Mouse (Mus musculus): ENCODE data around the gene Tcl1b1.
"Not testable (repeated sequence)": the region's sequence is repeated elsewhere in the genome, so short reads cannot be mapped to it uniquely, and the experiment has no call there.

Gene Tcl1b1

DNA sequence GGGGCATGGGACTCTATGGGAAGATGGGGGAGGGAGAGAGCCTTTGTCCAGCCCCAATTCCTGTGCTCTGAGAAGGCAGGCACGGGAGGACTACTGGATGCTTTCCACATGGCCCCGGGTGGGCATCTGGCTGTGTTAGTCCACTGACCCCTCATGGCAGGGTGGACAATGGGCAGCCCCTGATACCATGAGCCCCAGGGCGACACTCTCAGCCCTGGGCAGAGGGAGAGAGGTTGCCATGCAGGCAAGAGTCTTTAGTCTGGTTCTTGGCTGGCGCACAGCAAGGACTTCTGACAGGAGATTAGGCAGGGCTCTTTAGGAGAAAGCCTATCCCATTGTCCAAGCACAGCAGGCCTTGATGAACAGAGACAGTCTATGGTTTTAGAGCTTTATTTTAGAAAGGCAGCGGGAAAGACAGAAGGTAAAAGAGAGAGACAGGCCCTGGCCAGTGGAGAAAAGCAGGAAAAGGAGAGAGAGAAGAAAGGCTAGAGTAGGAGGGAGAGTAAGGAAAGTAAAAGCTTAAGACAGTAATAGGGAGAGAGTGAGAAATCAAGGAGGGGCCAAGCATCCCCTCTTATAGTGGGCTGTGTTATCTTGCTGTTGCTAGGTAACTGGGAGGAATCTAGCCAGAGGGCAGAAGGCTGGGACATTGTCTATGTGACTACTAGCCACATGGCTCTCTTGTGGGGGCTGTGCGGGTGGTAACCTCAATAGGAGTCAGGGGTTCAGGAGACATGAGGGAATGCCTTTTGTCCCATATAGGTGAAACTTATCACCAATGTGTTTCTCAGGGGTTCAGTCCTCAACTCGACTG lies 40.4 kb downstream of the Tcl1b1 start:
- DNase-seq = not testable (repeated sequence)

DNA sequence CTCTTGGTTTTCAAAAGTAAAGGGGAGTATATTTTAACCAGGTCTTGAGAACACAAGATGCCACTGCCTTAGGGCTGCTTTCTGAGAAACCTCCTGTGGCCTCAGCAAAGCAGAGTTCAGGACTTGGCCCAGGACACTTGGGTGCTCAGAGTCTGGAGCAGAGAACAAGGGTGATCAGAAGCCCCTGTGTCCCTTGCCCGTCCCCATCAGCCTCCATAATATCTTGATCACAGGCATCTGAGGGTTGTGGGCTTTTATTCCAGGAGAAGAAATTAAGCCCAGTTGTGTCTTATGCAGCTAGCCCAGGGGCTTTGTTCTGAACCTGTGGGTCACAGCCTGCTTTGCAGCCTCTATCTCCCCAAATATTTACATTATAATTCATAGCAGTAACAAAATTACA lies 42.2 kb downstream of the Tcl1b1 start, which contains the start of gene Tcl1b4:
TSS of gene Tcl1b4 (plus strand) at position 301 of the 400 bp plus-strand sequence.
- not testable (repeated sequence) for DNase-seq

DNA sequence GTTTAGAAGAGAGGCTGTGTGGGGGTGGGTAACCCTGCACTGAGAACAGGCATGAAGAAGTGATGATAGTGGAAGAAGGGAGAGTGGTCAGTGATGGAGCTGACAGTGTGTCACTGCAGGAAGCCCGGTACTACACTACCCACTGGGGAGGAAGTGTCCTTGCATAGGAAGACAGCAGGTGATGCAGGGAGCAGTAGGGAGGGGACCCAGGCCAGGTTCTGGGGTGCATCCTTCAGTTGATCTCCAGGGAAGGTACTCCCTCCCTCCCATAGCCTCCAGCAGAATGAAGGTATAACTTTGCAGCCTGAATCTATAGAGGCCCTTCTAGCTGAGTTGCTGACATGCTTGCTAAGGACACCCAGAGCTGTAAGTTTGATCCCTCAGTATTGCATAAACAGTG lies 47.6 kb downstream of the Tcl1b1 start:
- DNase-seq = no peak

DNA sequence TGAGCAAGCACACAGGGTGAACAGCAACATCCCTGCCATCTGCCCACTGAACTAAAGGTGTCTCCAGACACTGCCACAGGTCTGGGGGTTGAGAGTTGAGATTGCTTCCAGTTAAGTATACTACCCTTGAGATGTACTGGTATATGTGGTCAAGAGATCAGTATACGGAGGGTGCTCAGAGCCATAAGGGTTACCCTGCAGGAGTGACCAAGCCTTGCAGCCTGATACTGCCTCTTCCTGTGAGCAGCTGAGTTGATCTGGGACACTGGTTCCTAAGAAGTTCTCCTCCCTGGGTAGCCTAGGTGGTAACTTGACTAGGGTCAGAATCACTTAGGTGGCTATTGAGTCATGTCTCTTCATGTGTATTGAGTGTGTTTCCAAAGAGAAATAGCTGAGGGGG lies 49.0 kb downstream of the Tcl1b1 start:
- DNase-seq = no peak

DNA sequence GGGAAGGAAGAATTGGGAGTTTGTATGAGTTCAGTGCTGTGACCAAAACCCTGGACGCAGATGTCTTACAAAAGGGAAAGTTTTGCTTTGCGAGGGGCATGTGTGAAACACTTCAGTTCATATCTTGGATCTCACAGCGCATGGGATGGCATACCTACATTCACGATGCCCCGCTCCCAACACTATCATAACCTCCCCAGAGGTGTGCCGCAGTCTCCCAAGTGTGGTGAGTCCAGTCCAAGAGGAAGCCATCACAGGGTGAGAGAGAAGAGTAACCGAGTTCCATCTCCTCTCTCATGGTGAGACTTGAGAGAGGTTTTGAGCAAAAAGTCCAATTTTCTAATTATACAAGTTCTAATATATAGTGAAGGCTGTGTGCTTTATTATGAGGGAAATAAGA lies 49.7 kb downstream of the Tcl1b1 start:
- DNase-seq = no peak

All from liver (tissue).